26 mouse cellular contexts compared by ENCODE assay signal in the genomic region with DNA sequence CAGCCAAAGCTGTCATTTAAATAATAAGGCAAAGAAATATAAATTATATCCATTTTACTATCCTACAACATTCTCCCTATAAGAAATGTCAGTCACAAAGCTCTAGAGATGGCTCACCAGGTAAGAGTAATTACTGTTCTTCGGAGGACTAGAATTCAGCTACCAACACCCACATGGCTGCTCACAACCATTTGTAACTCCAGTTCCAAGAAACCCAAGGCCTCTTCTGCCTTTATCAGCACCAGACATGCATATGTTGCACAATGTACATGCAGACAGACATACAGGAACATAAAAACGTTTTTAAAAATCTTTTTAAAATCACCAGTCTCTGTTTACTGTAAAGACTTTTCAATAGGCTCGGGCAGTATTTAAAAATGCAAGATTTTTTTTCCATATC. TPM values are rescaled to one million over a fixed set of nuclear protein-coding genes. Genes with fewer than 3 reads are reported as not detected.
DNase-seq lines count a peak whose midpoint lies in the region; ATAC-seq and TF ChIP-seq lines count a peak whose summit lies in the region.
"Had no signal": no experiment of that assay in that cellular context is flagged by ENCODE, and none has a peak within 500 bp of the region (broad histone marks: within the 10 kb centered on the region; RNA-seq: fewer than 3 reads in every experiment).

No protein-coding gene starts in this region.

- ATAC-seq in liver, embryonic 13.5 days (ENCODE audit: low read depth) = peak; percentile 85
- ATAC-seq: forebrain, embryonic 15.5 days; Patski had no signal

- H3K4me3 ChIP-seq in MEL (ENCODE audit: control insufficient read depth in 1 of 2, insufficient read depth in 1 of 2, low read depth in 2 of 2, low read length in 2 of 2) = no peak overlapping the region
- H3K4me3 ChIP-seq in liver, embryonic 13.5 days (replicated peaks) = no peak overlapping the region
- H3K4me3 ChIP-seq in gastrocnemius, adult 2 months = no peak overlapping the region
- H3K4me3 ChIP-seq: embryonic facial prominence, embryonic 10.5 days; embryonic facial prominence, embryonic 13.5 days; erythroblast, embryonic 14.5 days; forebrain, embryonic 12.5 days; forebrain, embryonic 15.5 days; hindbrain, embryonic 12.5 days; hindbrain, embryonic 15.5 days had no signal

- H3K9ac ChIP-seq in MEL (ENCODE audit: control insufficient read depth, low read depth, low read length, poor library complexity, severe bottlenecking) = no peak overlapping the region
- no peak overlapping the region for H3K9ac ChIP-seq in liver, embryonic 13.5 days
- H3K9ac ChIP-seq: embryonic facial prominence, embryonic 13.5 days; forebrain, embryonic 12.5 days; forebrain, embryonic 15.5 days; hindbrain, embryonic 12.5 days; hindbrain, embryonic 15.5 days had no signal

- intact Hi-C loops in gastrocnemius, postnatal 14 days (cut with DNase I; ENCODE audit: low total_unique reads) = no loop called here
- intact Hi-C loops in gastrocnemius, adult 2 months (cut with DNase I) = no loop called here

- no peaks in the 10 kb centered on the region for H3K79me2 ChIP-seq in MEL (ENCODE audit: control insufficient read depth, insufficient read depth, low read length, poor library complexity)

- DNase-seq in 416B (ENCODE audit: low read depth) = peak; percentile 20
- DNase-seq in MEL (ENCODE audit: low read depth, low spot score) = peak; percentile 39
- DNase-seq in c-Kit-positive CD71-positive TER-119-positive erythroid progenitor cells, embryonic 14.5 days (ENCODE audit: low spot score) = peak; percentile 62
- DNase-seq in liver, embryonic 13.5 days = peak; percentile 43
- no peak for DNase-seq in urinary bladder, postnatal 25 days (ENCODE audit: low spot score)
- no peak for DNase-seq in right cerebral cortex, postnatal 14 days
- no peak for DNase-seq in gastrocnemius, postnatal 14 days
- DNase-seq in gastrocnemius, adult 2 months = no peak
- DNase-seq: adrenal gland, adult 2 months; adrenal gland, postnatal 14 days; cerebellum, adult 11 months; cerebellum, adult 2 months; cerebellum, postnatal 10 days; cerebellum, postnatal 36 days; embryo, embryonic 11 days; gastrocnemius, postnatal 10 days; heart, adult 11 months had no signal

- TF ChIP-seq CTCF in MEL (IDR thresholded peaks at IDR 0.05 in 2 of 3, conservative IDR thresholded peaks at IDR 0.05 in 1 of 3; ENCODE audit: control insufficient read depth in 1 of 3, insufficient read depth in 1 of 3, low read depth in 2 of 3, low read length in 3 of 3, poor library complexity in 1 of 3, severe bottlenecking in 1 of 3) = no peak
- no peak for TF ChIP-seq CTCF in gastrocnemius, adult 2 months (IDR thresholded peaks at IDR 0.05)

- 0 out of 2 replicates have a peak overlapping the region, but pooled peaks have one; percentile 28 for H3K4me2 ChIP-seq in liver, embryonic 13.5 days
- H3K4me2 ChIP-seq: embryonic facial prominence, embryonic 13.5 days; forebrain, embryonic 12.5 days; forebrain, embryonic 15.5 days; heart, embryonic 11.5 days; hindbrain, embryonic 12.5 days; hindbrain, embryonic 15.5 days had no signal

- H3K36me3 ChIP-seq in MEL (ENCODE audit: control insufficient read depth in 1 of 2, insufficient read depth in 2 of 2, low read length in 2 of 2) = peaks cover 0 to 2% of the 10 kb centered on the region in 2 experiments; a peak in 2 of 4 replicates
- no peaks in the 10 kb centered on the region for H3K36me3 ChIP-seq in liver, embryonic 13.5 days
- H3K36me3 ChIP-seq: embryonic facial prominence, embryonic 10.5 days; embryonic facial prominence, embryonic 13.5 days; forebrain, embryonic 12.5 days; forebrain, embryonic 15.5 days; hindbrain, embryonic 12.5 days; hindbrain, embryonic 15.5 days had no signal

- no peak for TF ChIP-seq POLR2A in MEL (IDR thresholded peaks at IDR 0.05; ENCODE audit: control insufficient read depth in 1 of 2, insufficient read depth in 1 of 2, low read depth in 1 of 2, low read length in 2 of 2, poor library complexity in 1 of 2)

- 23% methylated on average over 3 of the region's 3 CpGs for WGBS in liver, embryonic 13.5 days (ENCODE audit: insufficient replicate concordance)

- no peak overlapping the region for H3K27ac ChIP-seq in MEL (ENCODE audit: control insufficient read depth, low read depth, low read length)
- H3K27ac ChIP-seq in liver, embryonic 13.5 days = no peak overlapping the region
- H3K27ac ChIP-seq in gastrocnemius, adult 2 months = no peak overlapping the region
- H3K27ac ChIP-seq: embryonic facial prominence, embryonic 10.5 days; embryonic facial prominence, embryonic 13.5 days; forebrain, embryonic 12.5 days; forebrain, embryonic 15.5 days; hindbrain, embryonic 12.5 days; hindbrain, embryonic 15.5 days had no signal

- H3K9me3 ChIP-seq in MEL (replicated peaks; ENCODE audit: insufficient read depth, low read length) = no peaks in the 10 kb centered on the region
- no peaks in the 10 kb centered on the region for H3K9me3 ChIP-seq in liver, embryonic 13.5 days (replicated peaks)
- H3K9me3 ChIP-seq: embryonic facial prominence, embryonic 10.5 days; embryonic facial prominence, embryonic 13.5 days; forebrain, embryonic 12.5 days; forebrain, embryonic 15.5 days; hindbrain, embryonic 12.5 days; hindbrain, embryonic 15.5 days had no signal

- TF ChIP-seq EP300 in MEL (IDR thresholded peaks at IDR 0.05; ENCODE audit: low read depth in 1 of 2, low read length in 2 of 2) = 0 out of 4 replicates have a peak, but pooled peaks of 1 of the 2 experiments have one; percentile 11

- no peak for TF ChIP-seq RAD21 in MEL (IDR thresholded peaks at IDR 0.05; ENCODE audit: low read depth, low read length)

- H3K27me3 ChIP-seq in MEL (ENCODE audit: control insufficient read depth in 1 of 2, insufficient read depth in 2 of 2, low read length in 2 of 2) = no peaks in the 10 kb centered on the region
- no peaks in the 10 kb centered on the region for H3K27me3 ChIP-seq in liver, embryonic 13.5 days
- H3K27me3 ChIP-seq: embryonic facial prominence, embryonic 13.5 days; forebrain, embryonic 12.5 days; forebrain, embryonic 15.5 days; hindbrain, embryonic 12.5 days; hindbrain, embryonic 15.5 days; Patski had no signal

- H3K4me1 ChIP-seq in MEL (ENCODE audit: control insufficient read depth in 1 of 2, insufficient read depth in 2 of 2, low read length in 2 of 2) = 0 out of 4 replicates have a peak, but pooled peaks cover 0 to 2% of the 10 kb centered on the region in 2 experiments
- peaks cover 15% of the 10 kb centered on the region for H3K4me1 ChIP-seq in liver, embryonic 13.5 days (replicated peaks)
- H3K4me1 ChIP-seq: embryonic facial prominence, embryonic 10.5 days; embryonic facial prominence, embryonic 13.5 days; forebrain, embryonic 12.5 days; hindbrain, embryonic 12.5 days had no signal

TF ChIP-seq in MEL, 35 proteins besides CTCF, POLR2A, EP300 and RAD21:
- no peak for TF ChIP-seq SMC3 (IDR thresholded peaks at IDR 0.05; ENCODE audit: low read depth, low read length)
- no peak for TF ChIP-seq ELF1 (IDR thresholded peaks at IDR 0.05; ENCODE audit: low read depth, low read length)
- no peak for TF ChIP-seq ZC3H11A (IDR thresholded peaks at IDR 0.05; ENCODE audit: low read depth, low read length)
- no peak for TF ChIP-seq NELFE (IDR thresholded peaks at IDR 0.05; ENCODE audit: low read depth, low read length)
- TF ChIP-seq USF2 (IDR thresholded peaks at IDR 0.05; ENCODE audit: borderline replicate concordance in 1 of 2, insufficient read depth in 1 of 2, low read depth in 1 of 2, low read length in 2 of 2) = no peak
- TF ChIP-seq SIN3A (IDR thresholded peaks at IDR 0.05; ENCODE audit: low read length) = no peak
- TF ChIP-seq ZMIZ1 (IDR thresholded peaks at IDR 0.05; ENCODE audit: low read depth, low read length) = no peak
- no peak for TF ChIP-seq GABPA (IDR thresholded peaks at IDR 0.05; ENCODE audit: low read depth, low read length)
- no peak for TF ChIP-seq ZNF384 (IDR thresholded peaks at IDR 0.05; ENCODE audit: low read depth, low read length)
- TF ChIP-seq POLR2AphosphoS2 (IDR thresholded peaks at IDR 0.05; ENCODE audit: low read length) = no peak
- no peak for TF ChIP-seq USF1 (IDR thresholded peaks at IDR 0.05; ENCODE audit: low read depth, low read length)
- TF ChIP-seq KAT2A (conservative IDR thresholded peaks at IDR 0.05; ENCODE audit: low read depth, low read length) = no peak
- no peak for TF ChIP-seq BHLHE40 (IDR thresholded peaks at IDR 0.05; ENCODE audit: borderline replicate concordance, low read depth, low read length)
- TF ChIP-seq CHD2 (IDR thresholded peaks at IDR 0.05; ENCODE audit: low read length) = no peak
- TF ChIP-seq E2F4 (IDR thresholded peaks at IDR 0.05; ENCODE audit: borderline replicate concordance, low read depth, low read length) = no peak
- no peak for TF ChIP-seq NRF1 (IDR thresholded peaks at IDR 0.05; ENCODE audit: insufficient read depth, low read depth, low read length, poor library complexity, severe bottlenecking)

RNA-seq across cellular contexts. Expression of gene Scaper, which starts 36.3 kb away (rescaled TPM):
- 3.8 and 3.9 TPM in 2 replicates for total RNA-seq in MEL (2012; rRNA removed)
- polyA plus RNA-seq in MEL (2012; ENCODE audit: insufficient read depth in 1 of 2, insufficient read length in 2 of 2, low read depth in 1 of 2, low replicate concordance in 2 of 2, missing spikeins in 1 of 2) = 1 to 10 TPM in 1 of 2 experiments, not detected in 1; 4.1 TPM
- 1.9 TPM in 2 replicates for polyA plus RNA-seq in liver, embryonic 13.5 days (2015; fragmentation: Nextera tagmentation; extraction: Ambion mirVana)
- total RNA-seq in gastrocnemius, postnatal 14 days (2021) = 1 to 10 TPM; 6.6 to 6.9 TPM
- total RNA-seq in gastrocnemius, adult 2 months (2021) = 1 to 10 TPM; 8.2 to 9.0 TPM

Comparison
In these comparisons a context has a peak if more than half of its experiments do, and no peak if none do; other contexts are left out.
1. DNase-seq: peak in 416B (single experiment), MEL (single experiment), c-Kit-positive CD71-positive TER-119-positive erythroid progenitor cells, embryonic 14.5 days (single experiment) and liver, embryonic 13.5 days (single experiment); none in urinary bladder, postnatal 25 days (single experiment), right cerebral cortex, postnatal 14 days (single experiment), gastrocnemius, postnatal 14 days (single experiment) and gastrocnemius, adult 2 months (single experiment).